Mouse (Mus musculus): Measurements from ENCODE around the gene Gm8267.
"Not testable (repeated sequence)": the region's sequence is repeated elsewhere in the genome, so short reads cannot be mapped to it uniquely, and the experiment has no call there.

The Gm8267 gene

DNA sequence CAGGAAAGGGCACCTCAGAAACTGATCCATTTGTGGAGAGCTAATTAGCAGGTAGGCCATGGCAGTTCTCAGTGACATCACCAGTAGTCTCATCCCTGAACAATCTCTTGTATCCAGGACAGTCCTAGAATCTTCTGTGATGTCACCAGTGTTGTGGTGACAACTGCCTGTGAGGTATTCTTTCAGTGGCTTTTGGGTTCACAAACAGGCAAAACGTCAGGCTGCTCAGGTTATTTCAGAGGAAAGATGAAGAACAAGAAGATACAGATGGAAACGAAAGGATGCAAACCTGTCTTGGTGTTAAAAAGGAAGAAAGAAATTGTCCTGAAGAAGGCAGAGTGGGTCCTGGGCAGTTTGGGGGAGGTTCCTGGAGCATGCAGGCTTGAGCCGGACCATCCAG is at the start of gene Gm8267:
Gene Gm8267 (minus strand): TSS at position 101 of the 400 bp plus-strand sequence.
- no peak for DNase-seq (ENCODE audit: low read depth, low spot score)

- DNase-seq (ENCODE audit: low read depth, low spot score): not testable (repeated sequence)
Observed at GRCm38 (mm10) chr14:44789537-44790382, 39.6 kb upstream of the Gm8267 start.

GRCm38 (mm10) chr14:44742789-44743188 is 7.4 kb downstream of the Gm8267 start:
- not testable (repeated sequence) for DNase-seq (ENCODE audit: low read depth, low spot score)

DNA sequence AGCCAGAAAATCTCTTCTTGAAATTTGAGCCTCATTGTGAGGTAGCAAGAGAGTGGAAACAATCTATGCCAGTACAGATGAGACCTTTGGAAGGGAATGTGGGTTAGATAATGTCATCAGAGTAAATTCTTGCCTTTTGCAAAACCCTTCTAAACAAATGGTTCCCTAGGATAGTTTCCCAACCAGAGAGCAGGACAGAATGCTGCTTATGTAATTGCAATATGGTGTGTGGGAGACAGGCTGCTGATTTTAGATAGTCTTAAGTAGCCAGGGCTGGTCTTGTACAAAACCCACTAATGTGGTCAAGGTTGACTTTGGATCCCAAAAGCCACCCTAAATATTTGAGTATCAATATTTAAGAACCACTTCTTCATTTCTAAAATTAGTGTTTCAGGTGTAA is 19.4 kb downstream of the Gm8267 start:
- DNase-seq (ENCODE audit: low read depth, low spot score): not testable (repeated sequence)

DNA sequence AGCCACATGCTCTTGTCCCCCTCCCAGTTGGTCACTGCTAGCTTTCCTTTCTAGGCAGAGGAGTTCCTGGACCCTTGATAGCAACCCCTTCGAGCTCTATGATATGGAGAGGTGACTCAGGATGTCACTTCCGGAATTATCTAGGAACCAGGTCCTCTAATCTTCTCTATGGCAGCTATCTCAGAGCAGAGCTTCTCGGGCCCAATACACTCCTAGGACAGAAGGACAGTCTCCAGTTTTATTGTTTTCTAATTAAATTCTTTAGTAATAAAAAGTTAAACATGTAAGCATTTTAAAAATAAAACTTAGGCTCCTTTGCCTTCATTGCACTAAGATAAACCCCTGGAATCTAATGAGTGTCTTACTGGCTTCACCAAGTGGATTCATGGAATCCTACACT is 43.8 kb downstream of the Gm8267 start, which contains the start of gene Gm8257:
Gene Gm8257 (minus strand): TSS at position 101 of the 400 bp plus-strand sequence.
- DNase-seq (ENCODE audit: low read depth, low spot score): not testable (repeated sequence)

All from telencephalon, adult 2 months (tissue).